Mouse (Mus musculus): ENCODE measurements around the gene C2cd4a.

The C2cd4a gene

GRCm38 (mm10) chr9:67787671-67788070, 44.5 kb downstream of the C2cd4a start:
- no peak for DNase-seq (ENCODE audit: low spot score)

- no peak for DNase-seq (ENCODE audit: low spot score)
Observed at GRCm38 (mm10) chr9:67786311-67786710, 45.8 kb downstream of the C2cd4a start.

GRCm38 (mm10) chr9:67783925-67784324, 48.2 kb downstream of the C2cd4a start:
- no peak for DNase-seq (ENCODE audit: low spot score)

GRCm38 (mm10) chr9:67783464-67783863, 48.7 kb downstream of the C2cd4a start:
- DNase-seq (ENCODE audit: low spot score), result no peak

- DNase-seq (ENCODE audit: low spot score), result no peak
Observed at GRCm38 (mm10) chr9:67782786-67783185, 49.3 kb downstream of the C2cd4a start.

Data from urinary bladder, postnatal 14 days (tissue).